Mouse (Mus musculus) layer of hippocampus, adult 8-10 months (tissue): ENCODE measurements at regions not wholly inside any gene's neighbourhood (a gene's known extent, or its start where the extent isn't known, plus 50 kb on each side); places are given as distances from the start of the nearest gene placed in this dataset.

ENCODE experiments used
- DNase-seq, 2 experiments: peaks; one replicate each; pipeline ENCODE4 v3.0.0; 2022; ENCODE audit warnings: low spot score in 2 of 2

DNA sequence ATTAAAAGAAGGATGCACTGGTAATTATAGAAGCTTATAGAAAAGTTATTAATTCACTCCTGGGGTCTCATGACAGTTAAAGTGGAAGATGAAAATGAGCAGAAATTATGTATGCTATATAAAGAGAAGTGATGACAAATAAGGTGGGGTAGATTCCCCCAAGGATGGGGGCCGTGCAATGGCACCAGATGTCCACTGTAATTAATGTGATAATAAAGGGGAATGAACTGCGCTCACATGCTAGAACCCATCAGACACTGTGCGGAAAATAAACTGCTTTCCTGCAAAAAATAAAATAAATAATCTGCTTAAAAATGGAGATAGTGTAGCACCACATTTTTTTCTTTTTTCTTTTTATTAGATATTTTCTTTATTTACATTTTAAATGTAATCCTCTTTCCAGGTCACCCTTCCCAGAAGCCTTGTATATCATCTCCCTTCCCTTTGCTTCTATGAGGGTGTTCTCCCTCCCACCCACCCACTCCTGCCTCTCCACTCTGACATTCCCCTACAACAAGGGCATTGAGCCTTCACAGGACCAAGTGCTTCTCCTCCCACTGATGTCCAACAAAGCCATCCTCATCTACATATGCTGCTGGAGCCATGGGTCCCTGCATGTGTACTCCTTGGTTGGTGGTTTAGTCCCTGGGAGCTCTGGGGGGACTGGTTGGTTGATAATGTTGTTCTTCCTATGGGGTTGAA lies 934.0 kb upstream of the Pcdh20 start:
- DNase-seq = no peak

DNA sequence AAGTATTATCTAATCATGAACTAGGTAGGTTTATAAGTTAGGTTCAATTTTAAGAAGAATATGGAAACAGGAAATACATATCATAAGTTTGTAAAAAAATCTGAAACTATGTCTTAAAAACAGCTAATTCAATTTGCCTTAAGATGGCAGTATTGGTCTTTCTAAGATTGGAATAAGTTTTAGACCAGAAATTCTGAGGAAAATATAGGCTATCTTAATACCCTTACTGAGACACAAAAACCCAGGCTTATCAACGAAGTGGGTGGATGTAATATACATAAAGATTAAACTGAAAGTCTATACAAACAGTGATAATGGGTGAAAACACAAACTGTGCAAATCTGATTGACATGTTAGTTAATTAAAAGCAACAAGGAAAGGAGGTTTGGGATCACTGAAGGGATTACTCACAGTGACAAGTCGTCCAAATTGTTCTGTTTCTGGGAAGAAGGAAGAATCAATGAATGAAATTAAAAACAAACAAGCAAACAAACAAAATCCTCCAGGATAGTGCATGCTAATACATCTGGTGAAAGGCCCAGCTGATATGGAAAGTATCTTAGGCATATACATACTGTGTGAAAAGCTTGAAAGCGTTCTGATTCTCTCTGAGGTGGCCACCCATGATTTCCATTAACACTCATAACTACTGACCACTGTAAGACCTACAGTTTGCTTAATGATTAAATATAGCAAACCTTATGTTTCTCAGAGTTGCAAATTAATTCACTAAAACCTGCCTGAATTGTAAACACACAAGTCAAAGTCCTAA lies 931.6 kb upstream of the Pcdh20 start:
- DNase-seq = no peak

DNA sequence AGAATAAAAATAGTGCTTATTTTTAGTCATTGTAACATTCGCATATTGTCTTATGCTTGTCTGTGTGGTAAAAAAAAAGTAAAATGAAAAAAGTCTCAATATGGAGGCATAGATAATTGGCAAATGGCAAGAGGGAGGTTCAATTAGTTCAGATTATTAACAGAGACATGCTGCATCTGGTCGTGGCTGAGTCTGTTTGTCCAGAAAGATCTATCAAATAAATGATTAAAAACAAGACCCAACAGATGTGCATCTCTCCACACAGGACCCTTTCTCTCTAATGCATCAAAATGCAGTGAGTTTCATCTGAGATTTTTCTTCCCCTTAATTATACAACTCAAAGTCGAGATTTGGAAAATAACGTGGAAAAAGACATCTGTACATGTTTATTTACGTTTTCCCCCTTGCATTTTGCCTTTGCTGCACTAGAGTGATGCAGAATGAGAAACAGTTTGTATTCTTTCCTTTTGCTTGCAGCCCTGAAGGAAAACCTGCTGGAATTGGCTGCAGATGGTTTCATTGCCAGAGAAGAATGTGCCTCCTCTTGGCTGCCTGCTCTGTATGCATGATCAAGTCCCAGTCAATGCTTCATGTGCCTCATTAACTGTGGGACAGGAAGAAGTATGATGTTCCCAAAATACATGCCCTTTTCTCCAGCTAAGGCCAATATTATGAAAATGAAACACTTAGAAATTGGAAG lies 886.0 kb upstream of the Pcdh20 start:
- DNase-seq = no peak

DNA sequence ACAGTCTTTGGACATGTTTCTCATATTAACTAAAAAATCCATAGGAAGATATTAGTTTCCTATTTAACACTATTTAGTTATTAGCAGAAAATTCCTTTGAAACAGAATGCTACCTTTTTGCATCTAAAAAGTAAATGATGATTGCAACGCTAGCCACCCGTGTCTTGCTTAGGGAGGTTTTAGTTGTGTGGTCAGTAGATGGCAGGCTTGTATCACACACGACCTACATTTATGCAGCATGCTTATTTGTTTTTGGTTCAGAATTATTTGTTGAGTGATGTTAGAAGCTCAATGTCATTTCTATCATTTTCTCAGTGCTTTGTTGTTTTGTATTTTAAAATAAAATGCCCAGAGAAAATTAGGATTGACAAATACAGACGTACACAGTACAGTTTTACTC lies 876.8 kb upstream of the Pcdh20 start:
- peak in 1 of 2 experiments; percentile 4 for DNase-seq

DNA sequence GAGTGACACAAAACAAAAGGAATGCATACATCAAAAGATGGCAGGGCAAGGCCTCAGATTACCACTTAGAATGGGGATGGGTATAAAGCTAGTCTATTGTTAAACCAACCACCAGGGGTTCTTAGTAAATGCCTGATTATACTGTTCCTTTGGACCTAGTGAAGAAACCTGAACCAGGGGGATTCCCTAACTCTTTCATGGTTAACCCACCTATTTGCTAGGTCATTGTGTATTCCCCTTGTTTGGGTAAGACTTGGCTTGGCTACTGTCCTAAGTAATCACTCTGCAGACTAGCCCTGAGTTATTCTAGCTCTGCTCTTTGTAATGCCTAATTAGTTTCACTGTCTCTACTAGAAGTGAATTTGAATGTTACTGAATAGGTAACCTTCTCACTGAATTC lies 853.9 kb upstream of the Pcdh20 start:
- no peak for DNase-seq

DNA sequence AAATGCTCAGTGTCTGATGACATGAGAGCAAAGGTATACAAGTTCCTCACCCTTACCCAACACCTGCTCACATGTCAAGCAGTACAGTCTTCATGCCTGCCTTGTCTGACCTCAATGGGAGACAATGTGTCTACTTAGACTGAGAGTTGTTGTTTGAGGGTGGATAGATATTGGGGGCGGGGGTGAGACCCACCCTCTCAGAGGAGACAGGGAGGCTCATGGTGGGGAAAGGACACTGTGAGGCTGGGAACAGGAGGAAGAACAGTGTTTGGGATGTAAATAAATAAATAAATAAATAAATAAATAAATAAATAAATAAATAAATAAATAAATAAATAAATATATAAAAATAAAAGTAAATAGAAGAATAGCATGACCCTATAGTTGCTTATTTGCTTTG lies 837.3 kb upstream of the Pcdh20 start:
- no peak for DNase-seq
